Mouse (Mus musculus) B cell, adult 2 months (primary cell): ENCODE data around the gene Reg2.
"Not testable (repeated sequence)": the region's sequence is repeated elsewhere in the genome, so short reads cannot be mapped to it uniquely, and the experiment has no call there.

Experiments
- DNase-seq, 2 experiments: peaks; one replicate each; pipeline ENCODE4 v3.0.0; 2022

Reg2 gene

DNA sequence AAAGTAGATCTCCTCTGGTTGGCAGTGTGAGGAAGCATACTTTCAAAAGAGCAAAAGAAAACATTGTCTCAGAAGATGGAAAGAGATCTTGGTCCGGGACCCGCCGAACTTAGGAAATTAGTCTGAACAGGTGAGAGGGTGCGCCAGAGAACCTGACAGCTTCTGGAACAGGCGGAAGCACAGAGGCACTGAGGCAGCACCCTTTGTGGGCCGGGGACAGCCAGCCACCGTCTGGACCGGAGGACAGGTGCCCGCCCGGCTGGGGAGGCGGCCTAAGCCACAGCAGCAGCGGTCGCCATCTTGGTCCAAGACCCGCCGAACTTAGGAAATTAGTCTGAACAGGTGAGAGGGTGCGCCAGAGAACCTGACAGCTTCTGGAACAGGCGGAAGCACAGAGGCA is at the start of gene Reg2:
Gene Reg2, plus strand, starts transcription at position 301 of the 400 bp plus-strand sequence.
- not testable (repeated sequence) for DNase-seq

DNA sequence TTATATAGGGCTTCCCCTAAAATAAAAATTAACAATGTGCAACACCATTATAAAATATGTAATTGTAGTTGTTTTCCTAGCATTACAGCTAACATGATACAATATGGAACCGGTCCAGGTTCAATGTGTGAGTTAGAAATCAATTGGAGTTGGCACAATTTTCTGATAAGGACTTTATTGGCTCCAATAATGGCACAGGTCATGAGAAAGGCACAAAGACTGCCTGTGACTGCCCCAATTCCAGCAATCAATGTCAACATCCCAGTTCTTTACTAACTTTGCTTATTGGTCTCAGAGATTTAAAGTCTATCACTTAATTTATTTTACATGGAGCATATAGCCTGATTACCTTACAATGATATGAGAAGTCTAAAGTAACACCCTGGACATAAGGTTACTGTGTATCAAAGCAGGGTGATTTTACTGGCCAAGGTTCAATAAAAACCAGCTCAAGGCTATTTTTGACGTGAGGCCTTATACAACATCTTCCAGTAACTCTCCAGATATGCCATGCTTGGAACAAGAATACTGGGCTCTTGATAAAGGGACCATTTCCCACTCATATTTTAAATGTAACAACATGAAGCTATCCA is 33.4 kb upstream of the Reg2 start:
- DNase-seq = no peak

DNA sequence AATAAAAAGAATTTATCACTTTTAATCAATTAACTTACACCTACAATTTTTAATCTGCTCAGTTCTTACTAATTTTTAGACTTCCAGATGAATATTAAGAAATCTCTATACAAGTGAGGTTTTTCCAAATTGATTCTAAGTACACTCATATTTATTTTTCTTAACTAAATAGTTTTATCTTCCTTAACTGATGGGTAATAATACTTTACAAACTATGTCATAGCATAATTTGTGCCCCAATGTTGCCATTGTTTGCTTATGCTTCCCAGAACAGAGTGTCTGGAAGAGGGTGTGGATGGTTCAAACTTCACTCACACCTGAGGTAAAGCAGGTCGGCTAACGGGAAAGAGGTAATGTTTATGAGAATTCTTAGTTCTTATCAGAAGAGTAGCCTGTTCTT is 25.1 kb upstream of the Reg2 start, which contains the start of gene Reg3b:
Gene Reg3b, plus strand, starts transcription at position 301 of the 400 bp plus-strand sequence.
- DNase-seq = no peak

GRCm38 (mm10) chr6:78378765-78379164 is 16.7 kb upstream of the Reg2 start, which contains the start of gene Reg3d:
Gene Reg3d, minus strand, starts transcription at chr6:78378865.
- no peak for DNase-seq

DNA sequence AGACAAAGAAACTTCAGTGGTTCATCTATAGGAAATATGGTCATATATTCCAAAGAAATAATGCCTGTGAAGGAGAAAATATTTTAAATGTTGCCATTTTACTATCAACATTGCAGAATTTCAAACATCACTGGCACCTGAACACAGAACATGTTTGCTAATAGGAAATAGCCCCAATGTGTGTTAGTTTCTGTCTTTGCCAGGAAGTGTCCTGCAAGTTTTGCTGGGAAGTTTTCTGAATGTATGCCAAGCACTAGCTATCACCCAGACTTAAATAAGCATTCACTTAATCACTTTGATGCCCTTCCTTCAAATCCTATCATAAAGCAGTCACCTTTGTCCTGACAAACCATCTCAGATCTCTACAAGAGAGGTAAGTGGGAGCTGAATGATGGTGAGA is 15.0 kb upstream of the Reg2 start, which contains the start of gene Reg3a:
Gene Reg3a, plus strand, starts transcription at position 301 of the 400 bp plus-strand sequence.
- no peak for DNase-seq

DNA sequence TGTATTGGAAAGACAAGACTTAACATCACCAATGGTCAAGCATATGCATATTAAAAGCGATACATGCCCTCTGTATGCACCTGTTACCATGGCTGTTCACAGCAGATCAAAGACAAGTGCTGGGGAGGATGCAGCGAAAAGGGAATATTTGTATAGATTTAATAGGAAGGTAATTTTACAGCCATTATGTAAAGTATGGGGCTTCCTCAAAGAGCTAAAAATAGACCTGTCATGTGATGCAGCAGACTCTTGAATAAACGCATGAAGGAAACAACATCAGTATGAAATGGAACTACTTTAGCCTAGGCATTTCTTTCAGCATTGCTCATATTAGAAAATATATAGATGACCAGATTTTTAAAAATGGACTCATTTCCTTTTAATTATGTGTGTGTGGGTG is 9.8 kb upstream of the Reg2 start:
- DNase-seq = no peak

DNA sequence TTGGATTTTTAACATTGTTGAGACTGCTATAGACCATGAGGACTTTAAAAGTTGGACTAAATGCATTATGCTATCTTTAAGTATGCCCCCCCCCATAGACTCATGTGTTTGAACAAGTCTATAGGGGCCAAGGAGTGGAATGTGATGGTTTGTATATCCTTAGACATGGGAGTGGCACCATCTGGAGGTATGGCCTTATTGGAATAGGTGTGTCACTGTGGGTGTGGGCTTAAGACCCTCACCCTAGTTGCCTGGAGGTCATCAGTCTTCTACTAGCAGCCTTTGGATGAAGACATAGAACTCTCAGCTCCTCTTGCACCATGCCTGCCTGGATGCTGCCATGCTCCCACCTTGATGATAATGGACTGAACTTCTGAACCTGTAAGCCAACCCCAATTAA is 27.0 kb downstream of the Reg2 start, which contains the start of gene Reg1:
Gene Reg1, plus strand, starts transcription at position 301 of the 400 bp plus-strand sequence.
- DNase-seq = not testable (repeated sequence)

DNA sequence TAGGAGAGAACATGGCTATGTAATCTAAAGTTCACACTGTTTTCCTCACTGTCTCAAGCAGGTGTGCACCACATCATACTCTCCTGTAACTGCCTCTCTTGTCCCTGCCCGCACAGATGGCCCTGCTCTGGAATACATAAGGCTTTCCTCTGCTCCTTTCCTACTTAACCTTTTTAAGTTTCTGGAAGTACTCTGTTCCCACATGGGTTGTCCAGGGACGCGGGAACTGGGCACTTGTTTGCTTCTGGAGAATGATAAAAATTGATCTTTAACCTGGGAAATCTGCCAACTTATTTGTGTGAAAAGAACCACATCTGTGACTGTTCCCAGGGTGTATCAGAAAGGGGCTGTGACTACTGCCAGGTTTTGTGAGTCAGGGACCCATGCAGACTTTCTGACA is 30.1 kb downstream of the Reg2 start:
- no peak for DNase-seq

- no peak for DNase-seq
These were observed 51.8 kb downstream of the Reg2 start for GRCm38 (mm10) chr6:78447202-78447601.

DNA sequence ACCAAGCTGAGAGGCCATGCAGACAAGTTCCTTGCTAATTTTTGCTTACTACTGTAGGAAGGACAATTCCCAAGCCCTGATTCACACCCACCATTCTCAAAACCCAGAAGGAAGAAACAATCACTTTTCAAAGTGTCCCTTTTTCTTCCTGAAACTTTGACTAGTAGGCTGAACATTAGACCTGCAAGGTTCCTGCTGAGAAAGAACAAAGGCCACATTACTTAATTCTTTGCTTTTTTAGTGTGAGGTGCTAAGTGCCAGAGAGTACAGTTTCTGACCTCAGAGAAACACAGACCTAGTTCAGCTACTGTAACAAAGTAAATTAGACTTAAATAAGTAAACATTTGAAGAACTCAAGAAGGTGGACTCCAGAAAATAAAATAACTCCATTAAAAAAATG is 53.0 kb downstream of the Reg2 start:
- DNase-seq = no peak

- DNase-seq = no peak
These were observed 57.4 kb downstream of the Reg2 start for GRCm38 (mm10) chr6:78452804-78453203.
